9 mouse cellular contexts compared by ENCODE assay signal in genomic region chr10:67116251-67116650, GRCm38 (mm10). TPM values are rescaled to one million over a fixed set of nuclear protein-coding genes. Genes with fewer than 3 reads are reported as not detected.
DNase-seq lines count a peak whose midpoint lies in the region; ATAC-seq and TF ChIP-seq lines count a peak whose summit lies in the region.
"Had no signal": no experiment of that assay in that cellular context is flagged by ENCODE, and none has a peak within 500 bp of the region (broad histone marks: within the 10 kb centered on the region; RNA-seq: fewer than 3 reads in every experiment).

No protein-coding gene starts in this region.

- H3K27me3 ChIP-seq in hindbrain, embryonic 12.5 days = no peaks in the 10 kb centered on the region
- no peaks in the 10 kb centered on the region for H3K27me3 ChIP-seq in hindbrain, embryonic 10.5 days (ENCODE audit: insufficient read depth, poor library complexity, severe bottlenecking)
- H3K27me3 ChIP-seq in cerebellum, adult 2 months (ENCODE audit: control insufficient read depth, insufficient read depth, low read length) = no peaks in the 10 kb centered on the region

- no peak overlapping the region for H3K4me2 ChIP-seq in hindbrain, embryonic 12.5 days (replicated peaks)
- H3K4me2 ChIP-seq: lung, embryonic 14.5 days had no signal

- H3K36me3 ChIP-seq in hindbrain, embryonic 12.5 days = no peaks in the 10 kb centered on the region
- peaks cover 5% of the 10 kb centered on the region; the same call in 1 of the 2 replicates for H3K36me3 ChIP-seq in hindbrain, embryonic 10.5 days

- 0 out of 2 replicates have a peak overlapping the region, but pooled peaks have one; percentile 12 for H3K27ac ChIP-seq in hindbrain, embryonic 12.5 days
- H3K27ac ChIP-seq in hindbrain, embryonic 10.5 days = no peak overlapping the region
- H3K27ac ChIP-seq in cerebellum, adult 2 months (ENCODE audit: insufficient read depth, low read length) = peak overlapping the region; percentile 46; the same call in 1 of the 2 replicates

- 62% methylated on average over 8 of the region's 8 CpGs for WGBS in hindbrain, embryonic 12.5 days
- 81% methylated on average over 8 of the region's 8 CpGs for WGBS in hindbrain, embryonic 10.5 days
- WGBS in cerebellum, adult 2 months = 5% methylated on average over 8 of the region's 8 CpGs
- WGBS in lung, adult 2 months = 51% methylated on average over 8 of the region's 8 CpGs

- TF ChIP-seq POLR2A in cerebellum, adult 2 months (IDR thresholded peaks at IDR 0.05; ENCODE audit: borderline replicate concordance, insufficient read depth, low read length) = no peak
- no peak for TF ChIP-seq POLR2A in lung, adult 2 months (IDR thresholded peaks at IDR 0.05; ENCODE audit: borderline replicate concordance, extremely low read depth, low read depth, low read length)

- peaks cover 29% of the 10 kb centered on the region for H3K4me1 ChIP-seq in hindbrain, embryonic 12.5 days
- peaks cover 50% of the 10 kb centered on the region for H3K4me1 ChIP-seq in hindbrain, embryonic 10.5 days (replicated peaks)
- peaks cover 42% of the 10 kb centered on the region for H3K4me1 ChIP-seq in cerebellum, adult 2 months (ENCODE audit: control insufficient read depth, insufficient read depth, low read length)
- peaks cover 15% of the 10 kb centered on the region for H3K4me1 ChIP-seq in lung, adult 2 months (ENCODE audit: control insufficient read depth, insufficient read depth, low read length)

- H3K9ac ChIP-seq in hindbrain, embryonic 12.5 days = no peak overlapping the region
- H3K9ac ChIP-seq: lung, embryonic 14.5 days had no signal

- no peak for TF ChIP-seq CTCF in cerebellum, adult 2 months (IDR thresholded peaks at IDR 0.05; ENCODE audit: borderline replicate concordance, insufficient read depth, low read depth, low read length)
- TF ChIP-seq CTCF in lung, adult 2 months (IDR thresholded peaks at IDR 0.05; ENCODE audit: insufficient read depth, low read length) = no peak

- H3K4me3 ChIP-seq in hindbrain, embryonic 12.5 days = no peak overlapping the region
- no peak overlapping the region for H3K4me3 ChIP-seq in hindbrain, embryonic 10.5 days
- no peak overlapping the region for H3K4me3 ChIP-seq in cerebellum, adult 2 months (replicated peaks; ENCODE audit: insufficient read depth, low read depth, low read length)
- H3K4me3 ChIP-seq in lung, adult 2 months (replicated peaks; ENCODE audit: extremely low read depth, low read depth, low read length) = no peak overlapping the region

- no peak for DNase-seq in hindbrain, embryonic 10.5 days (ENCODE audit: low spot score)
- peak; percentile 90 for DNase-seq in adipocyte (ENCODE audit: low spot score)
- DNase-seq in cerebellum, adult 2 months = peak; percentile 67 to 76
- peak; percentile 59 to 70 for DNase-seq in kidney, postnatal 36 days
- DNase-seq in lung, adult 2 months = no peak
- no peak for DNase-seq in embryo, embryonic 10.5 days (ENCODE audit: low spot score)
- DNase-seq in embryo, embryonic 10 days (ENCODE audit: low spot score) = no peak
- DNase-seq: lung, embryonic 14.5 days had no signal

- no peaks in the 10 kb centered on the region for H3K9me3 ChIP-seq in hindbrain, embryonic 12.5 days (replicated peaks)
- H3K9me3 ChIP-seq in hindbrain, embryonic 10.5 days = 0 out of 2 replicates have a peak, but pooled peaks cover 2% of the 10 kb centered on the region

- ATAC-seq in hindbrain, embryonic 12.5 days (ENCODE audit: low FRiP score) = no peak

RNA-seq across cellular contexts. Expression of gene Reep3, which starts 19.5 kb away (rescaled TPM):
- polyA plus RNA-seq in hindbrain, embryonic 12.5 days (2016; fragmentation: Nextera tagmentation; extraction: Ambion mirVana) = 53.3 and 54.0 TPM in 2 replicates
- polyA plus RNA-seq in hindbrain, embryonic 10.5 days (2016; fragmentation: Nextera tagmentation; extraction: Ambion mirVana) = 34.7 and 35.1 TPM in 2 replicates
- 44.0 and 45.2 TPM in 2 replicates for polyA plus RNA-seq in cerebellum, adult 2 months (2012; rRNA removed)
- 16.7 and 26.5 TPM in 2 replicates for polyA plus RNA-seq in lung, adult 2 months (2012; rRNA removed)

RNA-seq across cellular contexts. Expression of gene Jmjd1c, which starts 20.3 kb away (rescaled TPM):
- polyA plus RNA-seq in hindbrain, embryonic 12.5 days (2016; fragmentation: Nextera tagmentation; extraction: Ambion mirVana) = 60.1 and 65.1 TPM in 2 replicates
- polyA plus RNA-seq in hindbrain, embryonic 10.5 days (2016; fragmentation: Nextera tagmentation; extraction: Ambion mirVana) = 32.7 and 36.7 TPM in 2 replicates
- 56.3 and 63.8 TPM in 2 replicates for polyA plus RNA-seq in cerebellum, adult 2 months (2012; rRNA removed)
- 16.4 and 19.4 TPM in 2 replicates for polyA plus RNA-seq in lung, adult 2 months (2012; rRNA removed)

Comparison
In these comparisons a context has a peak if more than half of its experiments do, and no peak if none do; other contexts are left out.
1. DNase-seq: peak in adipocyte (single experiment), cerebellum, adult 2 months (2 of 2) and kidney, postnatal 36 days (2 of 2); none in hindbrain, embryonic 10.5 days (single experiment), lung, adult 2 months (single experiment), embryo, embryonic 10.5 days (single experiment) and embryo, embryonic 10 days (single experiment).